Mouse (Mus musculus): ENCODE measurements at regions not wholly inside any gene's neighbourhood (a gene's known extent, or its start where the extent isn't known, plus 50 kb on each side); places are given as distances from the start of the nearest gene placed in this dataset.

DNA sequence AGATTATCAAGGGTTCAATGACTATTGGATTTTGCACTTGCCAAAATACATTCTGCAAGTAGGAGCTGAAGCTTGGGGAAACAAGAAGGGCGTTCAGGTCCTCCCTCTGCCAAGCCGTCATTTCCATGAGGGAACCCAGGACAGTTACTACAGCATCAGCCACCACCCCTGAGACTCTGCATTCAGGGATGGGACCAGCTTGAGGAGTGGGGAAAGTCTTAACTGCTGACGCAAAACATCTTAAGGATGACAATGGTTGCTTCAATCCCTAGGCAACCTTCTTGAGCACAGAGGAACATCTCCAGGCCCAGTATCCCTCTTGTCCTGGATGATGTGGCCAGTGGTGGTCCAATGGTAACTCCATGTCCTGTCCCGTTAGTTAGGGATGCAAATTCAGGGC, 137.2 kb upstream of the Noct start:
- no peak for DNase-seq (ENCODE audit: low read depth, low spot score)

DNA sequence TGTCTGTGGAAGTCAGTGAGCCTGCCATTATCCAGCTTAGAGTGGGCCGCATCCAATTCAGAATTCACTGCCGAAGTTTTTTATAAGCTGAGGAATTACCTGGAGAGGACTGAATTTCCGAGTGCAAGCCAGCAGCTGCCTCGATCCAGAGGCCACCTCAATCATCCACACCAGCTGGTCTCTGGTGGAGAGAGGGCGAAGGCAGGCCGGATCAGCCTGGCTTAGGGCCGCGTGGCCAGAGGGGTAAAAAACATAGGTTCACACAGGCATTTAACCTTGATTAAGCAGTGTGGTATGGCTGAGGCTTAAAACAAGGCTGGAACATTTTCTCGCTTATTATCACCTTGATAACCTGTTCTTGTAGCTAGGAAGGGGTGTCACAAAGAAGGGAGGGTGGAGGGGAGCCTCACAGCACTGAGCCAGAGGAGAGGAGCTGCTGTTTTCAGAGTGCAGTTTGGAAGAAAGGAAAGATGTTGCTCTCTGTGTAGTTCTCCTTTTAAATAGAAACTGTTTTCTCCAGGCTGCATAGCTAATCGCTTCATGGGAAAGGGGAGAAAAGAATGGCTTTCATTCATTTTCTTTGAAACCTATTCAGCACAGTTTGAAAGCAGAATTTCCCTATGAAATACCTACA, 135.1 kb upstream of the Noct start:
- DNase-seq (ENCODE audit: low read depth, low spot score), result no peak

DNA sequence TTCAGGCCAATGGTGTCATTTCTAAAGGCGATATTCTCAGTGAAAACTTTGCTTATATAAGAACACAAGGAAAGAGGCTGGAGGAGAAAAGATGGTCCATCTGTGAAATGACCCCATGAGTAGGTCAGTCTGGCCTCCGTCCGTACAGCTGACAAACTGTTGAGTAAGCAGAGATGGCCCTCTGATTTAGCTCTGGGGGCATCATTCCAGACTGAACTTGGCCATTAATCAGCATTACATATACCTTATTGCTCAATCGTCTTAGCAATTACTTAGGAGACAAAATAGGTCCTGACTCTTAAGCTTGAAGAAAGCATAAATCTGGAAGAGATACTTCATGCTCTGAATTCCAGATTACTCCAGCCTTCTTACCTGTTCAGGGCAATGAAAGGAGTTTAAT, 132.8 kb upstream of the Noct start:
- DNase-seq (ENCODE audit: low read depth, low spot score), result no peak

DNA sequence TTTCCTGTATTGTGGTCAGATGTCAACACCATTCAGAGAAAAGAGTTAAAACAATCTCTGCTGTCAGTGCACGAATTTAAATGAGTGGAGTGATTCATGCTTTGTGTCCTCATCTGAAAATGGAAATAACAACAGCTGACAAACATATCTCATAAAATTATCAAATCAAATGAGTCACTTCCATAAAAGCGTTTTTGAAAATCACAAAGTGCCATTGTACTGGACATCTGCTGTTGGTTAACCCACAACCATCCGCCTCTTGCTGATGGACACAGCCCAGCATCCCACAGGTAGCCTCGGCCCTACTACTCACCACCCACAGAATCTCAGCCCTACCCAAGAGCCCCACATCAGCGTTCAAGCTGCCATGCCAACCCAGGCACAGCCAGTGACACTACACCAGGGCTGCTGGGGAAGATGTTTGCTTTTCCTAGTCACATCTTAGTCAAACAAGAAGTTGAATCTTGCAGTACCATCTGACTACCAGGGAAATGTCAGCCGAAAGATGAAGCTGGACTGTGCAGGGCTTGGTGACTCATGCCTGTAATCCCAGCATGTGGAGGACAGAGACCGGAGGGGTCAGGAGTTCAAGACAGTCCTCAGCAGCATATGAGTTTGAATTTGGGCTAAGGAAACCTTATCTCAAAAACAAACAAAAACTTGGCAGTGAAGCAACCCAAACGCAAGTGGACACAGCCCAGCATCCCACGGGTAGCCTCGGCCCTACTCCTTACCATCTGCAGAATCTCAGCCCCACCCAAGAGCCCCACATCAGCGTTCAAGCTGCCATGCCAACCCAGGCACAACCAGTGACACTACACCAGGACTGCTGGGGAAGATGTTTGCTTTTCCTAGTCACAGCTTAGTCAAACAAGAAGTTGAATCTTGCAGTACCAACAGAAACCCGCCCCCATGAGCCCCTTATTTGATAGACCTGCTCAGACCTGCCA, 131.9 kb upstream of the Noct start:
- DNase-seq (ENCODE audit: low read depth, low spot score), result no peak

DNA sequence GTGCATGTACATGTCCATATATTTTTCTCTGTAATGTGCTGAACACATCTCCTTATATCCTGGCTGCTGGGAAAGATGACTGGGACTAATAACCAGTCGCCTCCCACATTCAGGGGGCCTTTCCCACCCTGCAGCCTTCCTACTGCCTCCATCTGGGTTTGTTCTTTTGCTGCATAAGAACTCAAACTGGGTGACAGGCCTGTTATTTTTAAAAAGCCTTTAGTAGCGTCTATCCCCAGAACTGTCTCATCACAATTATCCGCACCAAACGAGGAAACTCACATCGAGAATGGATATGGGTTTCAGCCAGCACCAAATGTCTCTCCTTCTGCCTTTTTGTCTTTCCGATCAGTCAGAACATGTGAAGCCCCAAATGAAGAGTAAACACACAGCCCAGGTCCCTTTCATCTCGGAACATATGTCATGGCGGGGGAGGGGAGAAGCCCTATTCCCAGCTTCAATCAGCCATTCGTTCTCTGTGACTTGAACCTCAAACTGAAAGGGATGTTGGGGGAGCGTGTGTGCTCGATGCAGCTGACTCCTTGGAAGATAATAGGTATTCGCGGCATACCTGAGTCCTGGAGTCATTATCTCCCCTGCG, 128.3 kb upstream of the Noct start:
- DNase-seq (ENCODE audit: low read depth, low spot score), result no peak

DNA sequence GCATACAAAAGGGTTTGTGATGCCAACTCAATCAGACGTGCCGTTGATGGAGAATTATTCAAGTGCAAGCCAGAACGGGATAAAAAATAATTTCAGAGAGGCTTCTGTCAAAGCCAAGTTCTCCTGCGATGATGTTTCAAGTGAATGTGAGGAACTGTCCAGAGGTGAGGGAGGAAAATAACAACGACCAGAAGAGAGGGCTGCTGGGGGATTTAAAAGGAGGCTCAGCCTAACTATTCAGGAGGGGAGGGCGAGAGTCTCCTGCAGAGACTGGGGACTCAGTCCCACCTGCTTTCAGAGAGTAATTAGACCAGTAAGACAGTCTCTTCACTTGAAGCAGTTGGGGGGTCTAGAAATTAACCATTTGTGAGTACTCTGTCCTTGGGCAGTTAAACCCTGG, 127.7 kb upstream of the Noct start:
- no peak for DNase-seq (ENCODE audit: low read depth, low spot score)

DNA sequence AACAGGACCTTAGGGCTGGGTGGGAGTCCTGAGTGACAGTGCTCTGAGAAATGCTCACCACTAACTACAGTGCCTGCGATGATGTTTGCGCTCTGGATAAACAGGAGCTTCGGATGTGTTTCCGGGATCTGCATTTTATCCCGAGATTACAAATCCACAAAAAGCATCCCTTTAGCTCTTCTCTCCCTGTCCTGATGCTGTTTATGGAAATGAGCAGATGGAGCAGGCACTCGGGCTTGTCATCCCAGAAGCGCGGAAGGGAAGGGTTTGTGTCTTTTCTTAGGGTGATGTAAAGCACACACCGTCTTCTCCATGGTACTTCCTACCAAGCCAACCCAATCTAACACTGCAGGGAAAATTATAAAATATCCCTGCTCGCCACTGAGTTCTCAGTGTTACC, 126.9 kb upstream of the Noct start:
- DNase-seq (ENCODE audit: low read depth, low spot score), result no peak

DNA sequence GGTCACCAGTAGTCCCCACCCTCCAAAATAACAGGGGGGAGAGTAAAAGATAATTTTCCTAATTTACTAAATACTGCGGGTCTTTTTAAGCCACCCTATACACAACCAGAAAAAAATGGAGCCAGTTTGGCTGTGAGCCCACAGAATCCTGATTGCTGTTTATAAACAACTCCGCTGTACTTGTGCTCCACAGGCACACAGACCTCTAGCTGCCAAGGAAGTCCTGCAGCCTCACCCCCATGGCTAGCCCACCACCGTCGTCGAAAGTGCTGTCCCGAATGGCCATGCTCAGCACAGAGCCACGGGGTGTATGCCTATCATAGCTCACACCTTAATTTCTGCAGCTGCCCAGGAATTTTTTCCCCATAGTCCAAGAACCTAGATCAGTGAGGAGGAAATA, 124.3 kb upstream of the Noct start:
- DNase-seq (ENCODE audit: low read depth, low spot score), result no peak

DNA sequence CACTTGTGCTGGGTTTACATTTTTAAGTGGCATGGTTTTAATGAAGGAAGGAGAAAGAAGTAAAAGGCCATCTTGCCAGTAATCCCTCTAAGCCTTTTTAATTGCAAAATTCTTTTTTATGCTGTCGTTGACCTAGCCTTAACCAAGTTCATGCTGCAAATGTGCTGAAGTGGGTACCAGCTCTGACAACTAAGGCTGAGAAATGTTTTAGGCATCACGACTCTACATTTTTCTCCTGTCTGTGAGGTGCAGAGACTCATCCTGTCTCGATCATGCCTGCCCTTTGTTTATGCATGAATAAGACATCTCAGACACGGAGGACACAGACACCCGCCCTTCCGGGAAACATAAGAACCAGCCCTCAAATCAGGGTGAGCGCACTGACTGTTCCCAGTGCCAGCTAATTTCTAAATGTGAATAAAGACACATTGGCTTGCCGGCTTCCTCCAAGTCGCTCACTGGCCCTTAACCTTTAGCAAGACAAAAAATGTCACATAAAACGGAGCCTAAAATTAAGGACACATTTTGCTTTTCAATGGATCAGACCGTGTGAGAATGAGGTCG, 115.5 kb upstream of the Noct start:
- DNase-seq (ENCODE audit: low read depth, low spot score), result no peak

DNA sequence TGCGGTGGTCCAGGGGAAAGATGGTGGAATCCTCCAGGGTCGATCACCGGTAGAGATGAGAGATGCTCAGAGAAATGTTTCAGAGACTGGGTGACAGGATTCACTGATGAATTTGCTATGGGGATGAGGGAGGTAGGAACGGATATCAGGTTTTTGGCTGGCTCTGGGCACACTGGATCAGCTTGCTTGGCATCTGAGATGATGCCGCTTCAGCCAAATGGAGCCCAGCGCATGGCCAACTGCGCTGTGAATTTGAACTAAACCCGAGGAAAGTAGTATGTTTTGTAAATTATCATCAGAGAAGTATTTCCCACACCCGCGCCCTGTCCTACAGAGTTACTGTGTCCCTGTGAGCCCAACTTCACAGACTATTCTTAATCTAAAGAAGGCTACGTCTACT, 113.0 kb upstream of the Noct start:
- no peak for DNase-seq (ENCODE audit: low read depth, low spot score)

DNA sequence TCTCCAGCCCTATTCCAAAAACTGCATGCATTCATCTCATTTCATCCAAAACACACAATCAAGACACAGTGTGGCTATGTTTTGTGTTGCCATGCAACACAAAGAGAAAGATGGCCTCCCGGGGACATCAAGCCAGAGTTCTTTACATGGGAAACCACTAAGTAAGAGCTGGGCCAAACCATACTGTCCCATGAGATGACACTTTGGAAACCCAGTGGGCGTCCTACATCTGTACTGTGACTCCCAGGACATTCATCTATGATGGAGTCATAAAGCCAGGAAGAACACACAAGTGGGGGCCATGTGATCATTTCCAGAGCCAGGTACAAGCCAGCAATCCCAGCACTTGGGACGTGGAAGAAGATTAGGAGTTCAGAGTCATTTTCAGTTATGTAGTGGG, 111.9 kb upstream of the Noct start:
- DNase-seq (ENCODE audit: low read depth, low spot score), result no peak

DNA sequence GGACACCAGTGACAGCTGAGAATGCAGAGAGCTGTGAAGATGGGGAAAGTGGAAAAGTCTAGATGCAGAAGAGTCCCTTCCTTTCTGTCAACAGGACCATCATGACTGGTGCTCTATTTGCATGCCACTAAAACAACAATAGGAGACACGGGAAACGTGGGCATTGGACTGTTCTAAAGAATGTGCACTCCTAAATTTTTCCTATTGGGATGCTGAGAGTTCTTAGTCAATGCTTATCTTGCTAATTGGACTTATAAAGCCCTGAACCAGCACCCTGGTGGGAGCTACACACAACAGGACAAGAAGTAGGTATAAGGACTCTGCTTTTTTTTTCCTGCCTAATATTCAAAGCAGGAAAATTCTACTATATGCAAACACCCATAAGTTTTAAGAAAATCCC, 108.3 kb upstream of the Noct start:
- DNase-seq (ENCODE audit: low read depth, low spot score), result no peak

DNA sequence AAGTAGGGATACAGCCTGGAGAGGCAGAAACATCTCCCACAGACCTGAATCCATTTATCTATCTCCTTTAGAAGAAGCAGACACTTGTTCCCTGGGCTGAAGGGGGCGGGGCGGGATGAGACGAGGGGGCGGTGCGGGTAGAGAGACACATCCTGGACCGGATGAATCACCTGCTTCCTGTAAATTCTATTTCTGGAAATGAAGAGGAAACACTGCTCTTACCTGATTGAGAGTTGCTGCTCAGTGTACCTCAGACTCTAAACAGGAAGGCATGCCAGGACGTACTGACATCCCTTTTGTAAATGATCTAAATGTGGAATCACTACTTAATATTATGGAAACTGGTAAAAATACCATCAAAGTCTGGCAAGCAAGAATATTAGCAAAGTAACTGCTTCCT, 105.5 kb upstream of the Noct start:
- DNase-seq (ENCODE audit: low read depth, low spot score), result no peak

DNA sequence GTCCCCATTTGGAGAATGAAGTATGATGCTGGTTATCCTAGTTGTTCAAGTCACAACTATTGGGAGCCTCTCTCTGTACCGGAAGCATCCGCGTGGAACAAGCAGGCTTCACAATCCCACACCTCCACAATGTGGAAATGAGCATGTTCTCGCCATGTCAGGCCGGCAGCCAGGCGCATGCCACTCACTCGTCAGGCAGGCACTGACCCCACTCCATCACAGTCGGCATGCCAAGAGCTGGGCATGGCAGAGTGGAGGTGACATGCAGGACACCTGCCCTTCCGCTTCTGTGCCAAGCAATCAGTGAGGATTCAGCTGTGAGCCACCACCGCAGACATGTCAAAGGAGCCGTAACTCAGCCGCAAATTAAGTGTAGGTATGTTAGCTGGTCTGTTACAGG, 103.7 kb upstream of the Noct start:
- DNase-seq (ENCODE audit: low read depth, low spot score), result no peak

DNA sequence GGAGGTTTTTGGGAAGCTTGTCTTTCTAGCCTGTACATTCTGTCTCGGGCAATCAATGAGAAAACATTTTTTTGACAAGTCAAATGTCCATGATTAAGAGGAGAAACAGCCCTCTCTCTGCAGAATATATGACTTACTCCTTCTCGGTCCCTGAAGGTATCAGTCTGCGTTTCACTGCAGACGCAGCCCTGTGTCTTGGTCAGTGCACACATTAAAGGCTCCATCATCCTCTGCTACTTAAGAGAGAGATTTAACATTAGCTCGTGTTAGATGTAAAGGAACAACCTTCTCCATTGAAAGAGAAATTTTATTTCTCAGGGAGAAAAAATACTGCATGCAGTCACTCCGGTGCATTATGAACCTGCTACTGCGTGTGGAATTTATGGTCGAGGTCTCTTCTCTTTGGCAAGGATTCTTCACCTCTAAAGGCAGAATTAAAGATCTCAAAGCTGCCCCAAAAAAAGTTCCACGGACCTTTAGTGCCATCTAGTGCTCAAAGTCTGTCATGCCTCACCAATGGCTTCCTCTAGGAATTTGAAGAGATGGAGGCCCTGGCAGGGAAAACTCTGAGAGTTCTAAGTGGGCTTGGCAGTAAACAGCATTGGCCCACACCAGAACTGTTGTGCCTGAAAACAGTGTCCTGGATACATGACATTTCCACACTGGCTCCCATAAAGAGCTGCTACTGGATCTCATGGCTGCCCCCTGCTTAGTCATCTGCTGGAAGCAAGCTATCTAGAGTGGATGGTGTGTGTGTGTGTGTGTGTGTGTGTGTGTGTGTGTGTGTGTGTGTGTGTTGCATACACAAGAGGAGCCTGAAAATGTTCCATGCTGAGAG, 102.3 kb upstream of the Noct start:
- DNase-seq (ENCODE audit: low read depth, low spot score), result no peak

DNA sequence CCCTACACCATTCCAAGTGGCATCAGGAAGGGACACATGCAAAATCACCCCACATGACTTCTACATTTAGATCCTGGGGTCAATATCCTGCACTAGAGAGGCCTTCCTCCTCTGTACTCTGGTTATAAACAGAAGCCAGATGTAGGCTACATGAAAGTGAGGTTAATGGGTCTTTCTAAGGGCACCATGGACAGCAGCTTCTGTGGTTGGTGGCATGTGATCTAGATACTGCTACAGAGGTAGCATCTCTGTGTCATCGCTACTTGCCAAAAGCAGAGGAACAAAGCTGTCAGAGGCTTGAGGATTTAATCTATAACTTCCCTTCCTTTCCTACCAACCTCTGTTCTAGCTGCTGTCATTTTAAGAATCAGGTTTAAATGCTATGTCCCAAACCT, 101.7 kb upstream of the Noct start:
- no peak for DNase-seq (ENCODE audit: low read depth, low spot score)

DNA sequence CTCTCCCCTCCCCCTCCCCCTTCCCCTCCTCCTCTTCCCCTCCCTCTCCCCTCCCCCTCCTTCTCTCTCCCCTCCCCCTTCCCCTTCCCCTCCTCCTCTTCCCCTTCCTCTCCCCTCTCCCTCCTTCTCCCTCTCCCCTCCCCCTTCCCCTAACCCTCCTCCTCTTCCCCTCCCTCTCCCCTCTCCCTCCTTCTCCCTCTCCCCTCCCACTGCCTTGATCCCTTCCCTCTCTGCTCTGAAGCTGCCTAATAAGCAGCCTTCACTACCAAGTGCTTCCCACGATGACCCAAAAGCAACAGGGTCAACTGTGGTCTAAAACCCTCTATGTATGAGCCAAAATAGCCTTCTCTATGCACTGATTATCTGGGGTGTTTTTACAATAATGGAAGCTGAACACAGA, 96.4 kb upstream of the Noct start:
- no peak for DNase-seq (ENCODE audit: low read depth, low spot score)

DNA sequence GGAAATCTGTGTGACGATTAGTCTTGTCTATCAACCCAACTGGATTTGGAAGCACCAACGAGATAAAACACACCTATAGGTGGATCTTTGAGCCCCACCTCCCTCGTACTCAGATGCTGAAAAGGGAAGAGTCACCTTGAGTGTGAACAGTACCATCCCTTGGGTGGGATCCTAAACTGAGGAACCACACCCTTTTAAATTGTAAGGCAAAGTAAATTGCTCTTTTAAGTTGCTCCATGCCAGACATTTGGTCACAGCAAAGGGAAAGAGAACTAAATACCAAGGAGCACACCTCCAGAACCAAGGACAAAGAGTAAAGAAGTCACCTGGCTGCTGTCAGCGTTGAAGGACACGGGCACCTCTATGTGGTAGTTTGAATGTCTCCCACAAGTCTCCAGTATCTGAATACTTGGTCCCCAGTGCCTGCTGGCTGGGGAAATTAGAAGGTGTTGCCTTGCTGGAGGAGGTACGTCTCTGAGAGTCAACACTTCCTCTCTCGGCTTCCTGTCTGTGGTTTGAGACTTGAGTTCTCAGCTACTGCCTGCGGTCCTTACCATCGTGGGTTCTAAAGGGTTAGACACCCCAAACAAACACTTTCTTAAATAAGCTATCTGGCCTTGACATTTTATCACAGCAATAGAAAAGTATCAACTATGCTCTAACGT, 95.6 kb upstream of the Noct start:
- DNase-seq (ENCODE audit: low read depth, low spot score), result peak; percentile 46

DNA sequence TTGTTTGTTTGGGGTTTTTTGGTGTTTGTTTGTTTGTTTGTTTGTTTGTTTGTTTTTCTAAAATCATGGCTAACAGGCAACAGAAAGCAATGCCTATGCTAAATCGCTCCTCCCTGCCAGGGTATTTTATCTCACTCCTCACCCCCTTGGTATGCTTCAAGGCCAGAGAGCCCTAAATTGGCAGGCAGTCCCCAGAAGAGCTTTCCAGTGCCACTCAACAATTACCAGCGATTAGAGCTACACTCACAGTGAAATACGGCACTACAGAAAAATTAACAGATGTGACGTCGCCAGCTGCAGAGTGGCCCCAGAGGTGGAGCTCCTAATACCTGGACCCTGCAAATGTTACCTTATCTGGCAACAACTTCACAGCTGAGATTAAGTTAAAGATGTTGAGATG, 93.5 kb upstream of the Noct start:
- DNase-seq (ENCODE audit: low read depth, low spot score), result no peak

DNA sequence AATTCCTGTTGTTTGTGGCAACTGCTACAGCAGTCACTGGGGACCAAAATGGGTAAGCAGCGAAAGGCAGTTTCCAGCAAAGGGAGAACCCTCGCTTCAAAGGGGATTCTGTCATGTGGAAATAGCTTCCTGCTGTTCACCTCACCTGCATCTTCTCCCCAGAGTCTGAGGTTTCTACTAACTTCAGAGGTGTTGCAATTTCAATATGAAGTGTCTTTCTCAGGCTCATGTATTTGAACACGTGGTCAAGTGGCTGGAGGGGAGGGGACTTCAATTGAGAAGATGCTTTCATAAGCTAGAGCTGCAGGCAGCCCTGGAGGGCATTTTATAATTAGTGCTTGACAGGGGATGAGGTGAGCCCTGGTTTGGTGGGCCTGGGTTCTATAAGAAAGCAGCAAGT, 92.9 kb upstream of the Noct start:
- no peak for DNase-seq (ENCODE audit: low read depth, low spot score)

DNA sequence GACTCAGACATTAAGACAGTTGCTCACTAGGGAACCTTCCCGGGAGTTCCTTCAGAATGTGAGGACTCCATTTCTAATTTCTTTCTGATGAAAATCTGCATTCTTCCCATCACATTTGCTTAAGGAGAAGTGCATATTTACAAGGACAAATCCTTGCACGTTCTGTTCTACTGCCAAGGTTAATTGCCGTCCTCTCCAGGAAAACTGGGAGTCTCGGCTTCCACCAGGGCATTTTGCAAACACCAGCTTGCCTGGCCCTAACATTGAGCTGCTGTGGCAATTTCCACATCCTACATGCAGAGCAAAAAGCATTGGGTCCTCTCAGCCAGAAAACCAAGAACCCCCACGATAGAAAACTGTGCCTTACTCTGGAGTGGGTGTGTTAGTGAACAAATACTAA, 91.5 kb upstream of the Noct start:
- DNase-seq (ENCODE audit: low read depth, low spot score), result no peak

All from WW6 (cell line).